Mouse (Mus musculus): ENCODE measurements around the gene Ap5z1. TPM values are rescaled to one million over a fixed set of nuclear protein-coding genes. Genes with fewer than 3 reads are reported as not detected.
A peak's percentile ranks its signal among the peaks of the same experiment; 100 is the strongest.

The Ap5z1 gene
- polyA plus RNA-seq (2014; fragmentation: Nextera tagmentation; extraction: Ambion mirVana) = 9.2 and 9.6 TPM in 2 replicates

DNA sequence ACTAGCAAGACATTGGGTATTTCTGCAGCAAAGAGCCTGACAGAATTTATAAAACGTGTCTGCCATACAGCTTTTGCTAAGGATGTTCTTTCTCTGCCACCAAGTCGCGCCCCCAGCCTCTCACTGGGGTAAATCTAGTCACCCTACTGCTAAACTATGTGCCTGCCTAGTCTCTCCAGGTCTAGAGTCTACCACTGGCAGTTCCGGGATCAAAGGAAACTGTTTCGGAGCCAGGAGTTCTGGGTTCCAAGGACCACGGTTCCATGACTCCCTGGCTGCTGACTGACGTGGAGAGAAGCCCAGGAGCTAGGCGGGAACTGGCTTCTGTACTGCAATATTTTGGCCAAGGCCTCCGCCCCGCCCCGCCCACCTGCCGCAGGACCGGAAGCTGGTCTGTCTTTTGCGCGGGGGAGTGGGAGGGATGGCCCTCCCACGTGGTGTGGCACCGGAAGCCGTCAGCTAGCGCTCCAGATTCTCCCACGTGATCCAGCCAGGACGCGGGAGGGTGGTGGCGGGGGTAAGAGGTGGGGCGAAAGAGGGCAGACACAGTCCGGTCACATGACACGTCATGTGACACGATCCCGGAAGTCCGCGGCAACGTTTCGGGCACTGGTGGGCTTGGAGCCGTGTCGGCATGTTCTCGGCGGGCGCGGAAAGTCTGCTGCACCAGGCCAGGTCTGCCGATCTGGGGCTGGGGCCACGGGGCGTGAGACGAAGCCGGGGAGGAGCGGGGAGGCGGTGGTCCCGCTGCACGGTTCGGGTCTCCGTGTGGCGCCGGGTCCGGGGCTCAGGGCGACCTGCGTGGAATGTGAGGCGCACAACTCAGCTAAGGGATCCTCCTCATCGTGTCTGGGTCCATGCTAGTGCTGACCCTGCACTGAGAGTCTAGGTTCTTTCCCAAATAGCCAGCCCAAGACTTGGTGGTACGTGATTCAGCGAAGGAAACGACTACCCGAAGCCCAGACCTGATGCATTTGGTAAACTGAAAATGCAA, at the start of gene Ap5z1:
TSS of gene Ap5z1 (plus strand) at position 484 of the 994 bp plus-strand sequence.
- Histone ChIP-seq H3K4me2 (replicated peaks; ENCODE audit: low read depth, low read length) (peak within 1 kb of the TSS; percentile 76), H3K9ac (ENCODE audit: low read depth, low read length) (peak within 1 kb of the TSS; percentile 75), H3K4me1 (replicated peaks; ENCODE audit: control insufficient read depth, insufficient read depth, low read length) (no peaks in the 10 kb centered on the region), H3K36me3 (ENCODE audit: control insufficient read depth, insufficient read depth, low read length) (peaks cover 1% of the 10 kb centered on the region; the same call in 1 of the 2 replicates), H3K27me3 (ENCODE audit: control insufficient read depth, insufficient read depth, low read length) (no peaks in the 10 kb centered on the region), H3K27ac (ENCODE audit: low read depth, low read length) (peak within 1 kb of the TSS; percentile 51), H3K9me3 (ENCODE audit: control insufficient read depth, low read length) (no peaks in the 10 kb centered on the region), H3K4me3 (ENCODE audit: low read depth, low read length) (peak within 1 kb of the TSS; percentile 76)
- peak; percentile 95 for DNase-seq (ENCODE audit: low spot score)
- 3% methylated on average over 59 of the region's 60 CpGs for WGBS
- ATAC-seq (ENCODE audit: low FRiP score) = peak; percentile 93

DNA sequence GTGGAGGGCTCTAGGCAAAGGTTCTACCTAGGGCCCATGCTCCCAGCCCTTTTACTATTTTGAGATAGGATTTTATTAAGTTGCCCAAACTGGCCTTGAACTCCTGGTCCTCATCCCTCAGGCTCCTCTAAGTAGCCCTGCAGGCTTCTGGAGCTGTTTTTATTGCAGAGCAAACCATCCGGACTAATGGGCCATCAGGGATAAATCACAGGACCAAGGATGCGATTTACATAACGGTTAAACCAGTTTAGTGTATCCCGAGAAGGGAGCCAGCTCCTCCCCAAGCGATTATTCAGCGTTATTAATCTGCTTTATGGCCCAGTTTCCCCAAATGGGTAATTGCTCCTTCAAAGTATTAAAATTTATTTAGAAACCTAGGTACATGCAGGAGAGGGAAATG, 48.3 kb upstream of the Ap5z1 start:
- no peak for ATAC-seq (ENCODE audit: low FRiP score)
- Histone ChIP-seq H3K4me1 (replicated peaks; ENCODE audit: control insufficient read depth, insufficient read depth, low read length) (peaks cover 11% of the 10 kb centered on the region), H3K27me3 (ENCODE audit: control insufficient read depth, insufficient read depth, low read length) (no peaks in the 10 kb centered on the region)

GRCm38 (mm10) chr5:142416070-142416775, 47.5 kb upstream of the Ap5z1 start:
- no peak overlapping the region for H3K9ac ChIP-seq (ENCODE audit: low read depth, low read length)
- no peak overlapping the region for H3K4me2 ChIP-seq (replicated peaks; ENCODE audit: low read depth, low read length)
- ATAC-seq (ENCODE audit: low FRiP score) (no peak), DNase-seq (ENCODE audit: low spot score) (no peak)
- 20% methylated on average over 14 of the region's 14 CpGs for WGBS
- no peak overlapping the region for H3K4me3 ChIP-seq (ENCODE audit: low read depth, low read length)
- no peaks in the 10 kb centered on the region for H3K27me3 ChIP-seq (ENCODE audit: control insufficient read depth, insufficient read depth, low read length)
- H3K4me1 ChIP-seq (replicated peaks; ENCODE audit: control insufficient read depth, insufficient read depth, low read length) = peaks cover 11% of the 10 kb centered on the region
- no peaks in the 10 kb centered on the region for H3K9me3 ChIP-seq (ENCODE audit: control insufficient read depth, low read length)
- H3K36me3 ChIP-seq (ENCODE audit: control insufficient read depth, insufficient read depth, low read length) = no peaks in the 10 kb centered on the region
- peak overlapping the region; percentile 56; the same call in 1 of the 2 replicates for H3K27ac ChIP-seq (ENCODE audit: low read depth, low read length)

More for the DNA sequence above, 48.3 kb upstream of the Ap5z1 start:
- H3K4me2 ChIP-seq (replicated peaks; ENCODE audit: low read depth, low read length) = no peak overlapping the region
- H3K4me3 ChIP-seq (ENCODE audit: low read depth, low read length) = no peak overlapping the region
- DNase-seq (ENCODE audit: low spot score) = no peak
- H3K27ac ChIP-seq (ENCODE audit: low read depth, low read length) = no peak overlapping the region
- no peak overlapping the region for H3K9ac ChIP-seq (ENCODE audit: low read depth, low read length)
- H3K36me3 ChIP-seq (ENCODE audit: control insufficient read depth, insufficient read depth, low read length) = no peaks in the 10 kb centered on the region
- 63% methylated on average over 6 of the region's 6 CpGs for WGBS
- no peaks in the 10 kb centered on the region for H3K9me3 ChIP-seq (ENCODE audit: control insufficient read depth, low read length)

DNA sequence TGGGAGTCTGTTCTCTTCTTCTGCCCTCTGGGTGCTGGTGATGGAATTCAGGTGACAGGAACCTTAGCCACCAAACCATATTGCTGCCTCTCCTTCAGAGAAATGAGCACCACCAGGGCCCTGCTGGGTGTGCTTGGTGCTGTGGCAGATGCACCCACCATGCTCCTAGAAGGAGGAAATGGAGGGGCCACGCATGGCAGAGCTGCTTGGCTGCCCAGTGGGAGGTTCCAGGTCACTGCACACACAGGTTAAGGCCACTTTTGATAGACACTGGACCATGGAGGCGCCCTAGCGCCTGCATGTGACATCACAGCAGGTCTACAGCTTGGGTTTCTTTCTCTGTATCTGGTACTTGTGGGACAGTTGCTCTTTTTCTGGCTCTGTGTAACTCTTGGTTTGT, 46.6 kb upstream of the Ap5z1 start:
- no peak overlapping the region for H3K4me2 ChIP-seq (replicated peaks; ENCODE audit: low read depth, low read length)
- DNase-seq (ENCODE audit: low spot score) (no peak), ATAC-seq (ENCODE audit: low FRiP score) (no peak)
- 75% methylated on average over 3 of the region's 3 CpGs for WGBS
- no peak overlapping the region for H3K9ac ChIP-seq (ENCODE audit: low read depth, low read length)
- H3K4me3 ChIP-seq (ENCODE audit: low read depth, low read length) = no peak overlapping the region
- H3K27me3 ChIP-seq (ENCODE audit: control insufficient read depth, insufficient read depth, low read length) = no peaks in the 10 kb centered on the region
- peaks cover 11% of the 10 kb centered on the region for H3K4me1 ChIP-seq (replicated peaks; ENCODE audit: control insufficient read depth, insufficient read depth, low read length)
- no peak overlapping the region for H3K27ac ChIP-seq (ENCODE audit: low read depth, low read length)
- no peaks in the 10 kb centered on the region for H3K36me3 ChIP-seq (ENCODE audit: control insufficient read depth, insufficient read depth, low read length)
- H3K9me3 ChIP-seq (ENCODE audit: control insufficient read depth, low read length) = no peaks in the 10 kb centered on the region

DNA sequence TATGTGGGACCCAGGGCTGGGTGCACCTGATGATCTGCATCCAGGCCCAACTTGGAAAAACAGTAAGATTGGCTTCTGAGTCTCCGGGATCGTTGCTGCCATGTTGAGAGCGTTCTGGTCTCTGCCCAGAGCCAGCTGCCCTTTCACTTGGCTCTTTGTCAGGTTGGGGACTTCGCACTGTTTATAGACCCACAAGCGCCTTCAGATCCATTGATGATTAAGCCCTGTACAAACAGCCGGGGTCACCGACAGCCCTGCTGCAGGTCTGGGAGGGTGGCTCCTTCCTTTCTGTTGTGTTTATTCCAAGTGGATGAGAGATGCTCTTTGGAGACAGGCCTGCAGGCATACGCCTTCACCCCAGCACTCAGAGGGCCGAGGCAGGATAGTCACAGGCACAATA, 45.9 kb upstream of the Ap5z1 start:
- 79% methylated on average over 9 of the region's 9 CpGs for WGBS
- ATAC-seq (ENCODE audit: low FRiP score) (no peak), DNase-seq (ENCODE audit: low spot score) (no peak)
- no peak overlapping the region for H3K27ac ChIP-seq (ENCODE audit: low read depth, low read length)
- no peak overlapping the region for H3K4me3 ChIP-seq (ENCODE audit: low read depth, low read length)
- H3K27me3 ChIP-seq (ENCODE audit: control insufficient read depth, insufficient read depth, low read length) = no peaks in the 10 kb centered on the region
- no peaks in the 10 kb centered on the region for H3K9me3 ChIP-seq (ENCODE audit: control insufficient read depth, low read length)
- H3K4me2 ChIP-seq (replicated peaks; ENCODE audit: low read depth, low read length) = no peak overlapping the region
- peaks cover 11% of the 10 kb centered on the region for H3K4me1 ChIP-seq (replicated peaks; ENCODE audit: control insufficient read depth, insufficient read depth, low read length)
- no peaks in the 10 kb centered on the region for H3K36me3 ChIP-seq (ENCODE audit: control insufficient read depth, insufficient read depth, low read length)
- no peak overlapping the region for H3K9ac ChIP-seq (ENCODE audit: low read depth, low read length)

DNA sequence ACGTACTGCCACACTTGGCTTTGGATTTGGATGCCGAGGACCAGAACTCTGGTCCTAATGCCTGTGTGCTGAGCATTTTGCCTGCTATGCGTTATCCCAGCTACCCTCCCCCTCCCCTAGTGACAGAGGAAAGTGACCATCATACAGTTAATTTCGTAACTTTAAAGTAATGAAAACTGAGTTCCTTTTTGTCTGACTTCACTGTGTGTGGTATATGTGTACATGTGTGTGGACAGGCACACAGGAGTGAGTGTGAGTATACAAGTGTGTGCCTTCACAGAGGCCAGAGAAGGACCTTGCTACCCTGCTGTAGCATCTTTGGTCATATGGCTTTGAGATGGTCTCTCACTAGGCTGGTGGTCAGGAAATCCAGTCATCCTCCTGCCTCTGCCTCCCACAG, 45.3 kb upstream of the Ap5z1 start:
- Histone ChIP-seq H3K4me3 (ENCODE audit: low read depth, low read length) (no peak overlapping the region), H3K4me1 (replicated peaks; ENCODE audit: control insufficient read depth, insufficient read depth, low read length) (peaks cover 11% of the 10 kb centered on the region), H3K36me3 (ENCODE audit: control insufficient read depth, insufficient read depth, low read length) (no peaks in the 10 kb centered on the region), H3K9ac (ENCODE audit: low read depth, low read length) (no peak overlapping the region), H3K27ac (ENCODE audit: low read depth, low read length) (no peak overlapping the region), H3K4me2 (replicated peaks; ENCODE audit: low read depth, low read length) (no peak overlapping the region), H3K9me3 (ENCODE audit: control insufficient read depth, low read length) (no peaks in the 10 kb centered on the region), H3K27me3 (ENCODE audit: control insufficient read depth, insufficient read depth, low read length) (no peaks in the 10 kb centered on the region)
- 90% methylated on average over 4 of the region's 4 CpGs for WGBS
- ATAC-seq (ENCODE audit: low FRiP score) (no peak), DNase-seq (ENCODE audit: low spot score) (no peak)

DNA sequence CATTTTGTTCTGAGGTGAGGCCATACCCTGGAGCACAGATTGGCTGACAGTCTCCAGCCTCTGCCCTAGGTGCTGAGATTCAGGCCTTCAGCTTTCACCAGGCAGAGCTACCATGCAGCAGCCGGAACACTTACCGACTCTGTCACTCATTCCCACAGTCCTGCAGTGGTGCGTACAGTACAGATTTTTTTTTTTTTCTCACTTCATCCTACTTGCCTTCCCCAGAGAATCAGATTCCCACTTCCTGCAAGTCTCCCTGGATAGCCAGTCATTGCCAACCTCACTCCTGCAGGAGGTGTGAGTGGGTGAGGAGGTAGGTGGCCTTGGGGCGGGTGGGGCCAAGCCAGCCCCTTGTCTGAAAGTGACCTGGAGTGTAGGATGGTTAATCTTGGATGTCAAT, 43.4 kb upstream of the Ap5z1 start:
- no peak for DNase-seq (ENCODE audit: low spot score)
- H3K4me2 ChIP-seq (replicated peaks; ENCODE audit: low read depth, low read length) = no peak overlapping the region
- no peak for ATAC-seq (ENCODE audit: low FRiP score)
- WGBS = 94% methylated on average over 4 of the region's 4 CpGs
- H3K27ac ChIP-seq (ENCODE audit: low read depth, low read length) = no peak overlapping the region
- no peaks in the 10 kb centered on the region for H3K27me3 ChIP-seq (ENCODE audit: control insufficient read depth, insufficient read depth, low read length)
- no peak overlapping the region for H3K4me3 ChIP-seq (ENCODE audit: low read depth, low read length)
- peaks cover 6% of the 10 kb centered on the region; the same call in 1 of the 2 replicates for H3K4me1 ChIP-seq (replicated peaks; ENCODE audit: control insufficient read depth, insufficient read depth, low read length)
- H3K36me3 ChIP-seq (ENCODE audit: control insufficient read depth, insufficient read depth, low read length) = no peaks in the 10 kb centered on the region
- no peaks in the 10 kb centered on the region for H3K9me3 ChIP-seq (ENCODE audit: control insufficient read depth, low read length)
- H3K9ac ChIP-seq (ENCODE audit: low read depth, low read length) = no peak overlapping the region

DNA sequence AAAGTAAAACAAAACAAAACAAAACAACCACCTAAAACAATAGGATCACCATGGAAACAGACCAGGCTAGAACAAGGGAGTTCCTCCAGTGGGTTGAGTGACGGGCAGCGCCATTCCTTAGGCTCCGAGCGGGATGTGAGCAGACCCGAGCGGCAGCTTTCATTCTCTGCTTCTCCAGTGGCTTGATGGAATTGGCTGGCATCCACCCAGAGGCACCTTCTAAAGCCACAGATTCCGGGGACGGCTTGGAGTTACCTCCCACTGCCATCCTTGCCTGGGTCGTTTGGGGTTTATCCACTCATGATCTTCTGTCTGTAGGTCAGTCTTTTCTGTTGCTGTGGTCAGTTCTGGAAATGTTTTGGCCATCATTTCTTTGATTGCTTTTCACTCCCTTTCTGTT, 42.8 kb upstream of the Ap5z1 start:
- Histone ChIP-seq H3K9ac (ENCODE audit: low read depth, low read length) (no peak overlapping the region), H3K27ac (ENCODE audit: low read depth, low read length) (no peak overlapping the region), H3K9me3 (ENCODE audit: control insufficient read depth, low read length) (no peaks in the 10 kb centered on the region), H3K4me2 (replicated peaks; ENCODE audit: low read depth, low read length) (no peak overlapping the region), H3K4me3 (ENCODE audit: low read depth, low read length) (no peak overlapping the region), H3K4me1 (replicated peaks; ENCODE audit: control insufficient read depth, insufficient read depth, low read length) (peaks cover 6% of the 10 kb centered on the region; the same call in 1 of the 2 replicates), H3K27me3 (ENCODE audit: control insufficient read depth, insufficient read depth, low read length) (no peaks in the 10 kb centered on the region), H3K36me3 (ENCODE audit: control insufficient read depth, insufficient read depth, low read length) (no peaks in the 10 kb centered on the region)
- 88% methylated on average over 9 of the region's 9 CpGs for WGBS
- no peak for ATAC-seq (ENCODE audit: low FRiP score)
- DNase-seq (ENCODE audit: low spot score) = no peak
